Mouse (Mus musculus) bone marrow, adult 2 months (tissue): ENCODE measurements around the gene Vps13c.

Experiments
- CTCF ChIP-seq: fragments of 200-500 bp; IDR thresholded peaks from 2 replicates; pipeline ENCODE4 v1.5.1; 2011; ENCODE audit warnings: low read length, control low read depth; ENCODE audit not compliant: control insufficient read depth, insufficient read depth
- POLR2A ChIP-seq: fragments of 200-500 bp; IDR thresholded peaks from 2 replicates; pipeline ENCODE4 v1.6.1; 2011; ENCODE audit warnings: low read depth, mild to moderate bottlenecking, control low read depth, low read length, borderline replicate concordance; ENCODE audit not compliant: control insufficient read depth

- no peak for TF ChIP-seq CTCF
- no peak for TF ChIP-seq POLR2A
Measured at GRCm38 (mm10) chr9:67813665-67814337, 26.4 kb upstream of the Vps13c start.
